Mouse (Mus musculus) cerebellum, adult 9-11 months (tissue): ENCODE measurements around the gene Kcnc1.

Experiments
- DNase-seq: peaks from one replicate; pipeline ENCODE4 v3.0.0; 2022

Kcnc1 gene

DNA sequence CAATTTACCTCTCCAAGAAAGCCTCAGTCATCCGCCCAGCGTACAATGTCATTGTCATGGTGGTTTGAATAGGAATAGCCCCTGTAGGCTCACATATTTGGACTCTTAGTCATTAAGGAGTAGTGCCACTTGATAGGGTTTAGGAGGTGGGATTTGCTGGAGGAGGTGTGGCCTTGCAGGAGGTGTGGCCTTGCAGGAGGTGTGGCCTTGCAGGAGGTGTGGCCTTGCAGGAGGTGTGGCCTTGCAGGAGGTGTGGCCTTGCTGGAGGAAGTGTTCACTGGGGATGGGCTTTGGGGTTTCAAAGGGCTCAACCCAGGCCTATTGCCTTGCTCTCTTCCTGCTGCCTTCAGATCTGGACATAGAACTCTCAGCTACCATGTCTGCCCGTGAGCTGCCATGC, 81.2 kb downstream of the Kcnc1 start:
- no peak for DNase-seq

DNA sequence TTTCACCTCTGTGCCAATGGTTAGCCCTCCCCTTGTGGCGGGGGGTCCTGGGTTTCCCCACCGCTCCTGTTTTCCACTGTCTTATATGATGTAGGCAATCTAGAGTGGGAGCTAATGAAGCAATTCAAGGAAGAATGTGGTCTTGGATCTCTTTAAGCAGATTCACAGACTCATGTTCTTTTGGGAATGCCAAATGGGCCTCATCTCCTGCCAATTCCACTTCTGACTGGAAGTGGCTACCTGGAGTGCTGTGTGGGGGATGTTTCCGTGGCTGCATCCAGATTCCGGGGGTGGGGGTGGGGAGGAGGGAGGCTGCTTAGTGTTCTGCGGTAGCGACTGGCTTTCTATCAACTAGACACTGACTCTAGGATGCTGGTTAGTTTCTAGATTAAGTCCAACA, 83.5 kb downstream of the Kcnc1 start:
- DNase-seq, result peak; percentile 81

DNA sequence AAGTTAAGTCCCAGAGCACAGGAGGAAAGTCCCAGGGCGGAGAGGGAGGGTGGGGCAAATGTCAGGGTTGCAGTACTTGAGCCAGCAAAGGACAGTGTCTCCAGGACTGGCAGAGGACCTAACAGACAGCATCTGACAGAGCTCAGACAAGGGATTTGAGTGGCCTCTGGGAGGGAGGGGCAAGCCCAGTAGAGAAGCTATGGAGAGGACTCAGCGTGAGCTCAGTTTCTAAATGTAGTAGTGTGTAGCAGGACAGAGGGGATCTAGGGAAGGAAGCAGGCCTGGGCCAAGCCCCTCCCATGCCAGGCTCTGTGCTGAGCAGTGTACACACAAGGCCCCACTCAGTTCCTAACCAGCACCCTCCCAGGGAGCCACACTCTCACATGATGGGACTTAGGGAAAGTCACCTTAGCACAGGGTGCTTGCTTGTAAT, 85.8 kb downstream of the Kcnc1 start:
- DNase-seq, result peak; percentile 37

DNA sequence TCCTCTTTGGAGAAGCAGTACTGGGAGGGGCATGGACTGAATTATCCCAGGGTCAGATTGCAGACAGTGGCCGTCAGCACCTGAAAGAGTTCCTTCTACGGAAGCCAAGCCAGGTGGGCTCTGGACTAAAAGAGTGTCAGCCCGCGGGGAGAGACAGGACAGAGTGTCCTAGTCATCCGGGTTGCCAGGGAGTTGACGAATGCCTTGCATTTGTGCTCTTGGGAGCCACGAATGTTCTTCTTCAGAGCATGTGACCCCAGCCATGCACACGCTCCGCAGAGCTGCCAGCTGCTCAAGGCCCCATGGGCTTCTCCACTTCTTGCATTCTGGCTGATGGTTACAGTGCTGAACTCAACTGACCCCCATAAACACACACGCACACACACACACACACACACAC, 86.8 kb downstream of the Kcnc1 start:
- peak; percentile 15 for DNase-seq

DNA sequence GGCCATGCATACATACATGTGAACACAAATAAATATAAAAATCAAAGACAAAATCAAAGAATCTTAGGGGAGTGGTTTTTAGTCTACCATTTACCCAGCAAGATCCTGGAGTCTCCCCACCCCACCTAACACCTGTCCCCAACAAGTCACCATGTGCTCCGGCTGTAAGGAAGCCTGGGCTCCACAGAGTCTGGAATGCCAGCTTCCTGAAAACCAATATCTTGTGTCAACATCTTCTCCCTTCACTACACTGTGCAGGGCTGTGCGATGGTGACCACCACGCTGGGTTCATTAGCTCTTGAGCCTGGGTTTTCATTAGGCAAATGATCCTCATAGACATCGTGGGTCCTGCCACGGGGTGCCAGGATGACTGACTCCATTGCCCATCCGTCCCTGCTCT, 87.9 kb downstream of the Kcnc1 start:
- DNase-seq, result peak; percentile 14

DNA sequence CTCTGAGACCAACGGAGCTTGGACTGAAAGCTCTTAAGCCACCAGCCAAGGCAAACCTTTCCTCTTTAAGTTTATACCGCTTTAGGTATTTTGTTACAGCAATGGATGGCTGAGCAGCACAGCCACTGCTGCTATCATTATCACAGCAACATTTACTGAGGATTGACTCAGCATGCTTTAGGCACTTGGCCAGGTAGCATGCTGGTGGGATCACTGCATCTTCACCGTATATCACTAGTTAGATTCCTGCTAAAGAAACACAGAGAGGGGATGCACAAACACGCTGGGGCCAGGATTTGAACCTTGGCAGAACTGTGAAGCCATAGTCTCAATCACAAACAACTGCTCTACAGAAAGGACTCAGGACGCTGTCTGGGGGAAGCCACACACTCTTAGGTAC, 90.5 kb downstream of the Kcnc1 start:
- DNase-seq, result peak; percentile 49

DNA sequence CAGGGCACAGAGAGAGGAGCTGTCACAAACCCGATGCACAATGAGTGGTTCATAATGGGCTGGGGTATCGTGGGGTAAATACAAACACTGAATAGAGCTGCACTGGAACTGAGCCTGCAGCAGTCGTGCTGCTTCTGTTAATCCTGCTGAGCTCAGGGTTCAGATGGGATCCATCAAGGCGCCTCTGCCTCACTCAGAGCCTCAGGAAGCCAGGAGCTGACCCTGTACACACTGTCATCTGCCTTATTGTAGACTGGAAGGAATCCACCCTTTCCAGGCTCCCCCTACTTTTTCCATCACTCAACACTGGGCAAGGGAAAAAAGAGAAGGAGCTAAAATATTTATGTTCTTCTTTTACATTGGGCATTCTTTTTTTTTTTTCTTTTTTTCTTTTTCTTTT, 91.1 kb downstream of the Kcnc1 start:
- DNase-seq, result peak; percentile 64
